Mouse (Mus musculus) erythroblast, embryonic 14.5 days (primary cell): ENCODE results near the gene Tead1.

Experiments
- GATA1 ChIP-seq: IDR thresholded peaks from 2 replicates; pipeline ENCODE4 v1.6.1; 2012; ENCODE audit warnings: low read length, inconsistent platforms, mixed read lengths
- TAL1 ChIP-seq: IDR thresholded peaks from 3 replicates; pipeline ENCODE4 v1.6.1; 2012; ENCODE audit warnings: low read length, inconsistent platforms, mixed read lengths

- TF ChIP-seq GATA1 (no peak), TAL1 (no peak)
These were observed 5.8 kb downstream of the Tead1 start for GRCm38 (mm10) chr7:112684626-112685561.
